In genomic region chr17:43711557-43712352, GRCm38 (mm10) we compare ENCODE assay signal across 16 mouse cellular contexts.
"Had no signal": no experiment of that assay in that cellular context is flagged by ENCODE, and none has a peak within 500 bp of the region (broad histone marks: within the 10 kb centered on the region; RNA-seq: fewer than 3 reads in every experiment).

No protein-coding gene starts in this region.

- H3K27me3 ChIP-seq: liver, embryonic 15.5 days; midbrain, embryonic 15.5 days; neural tube, embryonic 13.5 days had no signal

- H3K4me2 ChIP-seq: liver, embryonic 11.5 days; liver, embryonic 15.5 days; midbrain, embryonic 11.5 days; midbrain, embryonic 15.5 days; neural tube, embryonic 13.5 days had no signal

- ATAC-seq: lung, postnatal 0 days; midbrain, embryonic 15.5 days had no signal

- H3K9ac ChIP-seq: liver, embryonic 15.5 days; midbrain, embryonic 15.5 days; neural tube, embryonic 13.5 days had no signal

- DNase-seq: kidney, postnatal 4 days; lung, adult 2 months; lung, postnatal 4 days; retina, postnatal 1 day; right cerebral cortex, postnatal 4 days; spleen, adult 18-20 months; thymus, adult 18-20 months; thymus, postnatal 25 days had no signal

- H3K9me3 ChIP-seq: limb, embryonic 10.5 days; liver, embryonic 15.5 days; midbrain, embryonic 15.5 days; neural tube, embryonic 13.5 days had no signal

- H3K4me3 ChIP-seq: layer of hippocampus, adult 2 months; limb, embryonic 10.5 days; liver, embryonic 15.5 days; midbrain, embryonic 15.5 days; neural tube, embryonic 13.5 days had no signal

- H3K4me1 ChIP-seq: liver, embryonic 15.5 days; midbrain, embryonic 15.5 days; neural tube, embryonic 13.5 days had no signal

- H3K27ac ChIP-seq: layer of hippocampus, adult 2 months; limb, embryonic 10.5 days; liver, embryonic 15.5 days; midbrain, embryonic 15.5 days; neural tube, embryonic 13.5 days had no signal

- H3K36me3 ChIP-seq: limb, embryonic 10.5 days; midbrain, embryonic 15.5 days; neural tube, embryonic 13.5 days had no signal
